Mouse (Mus musculus) MEL-GATA-1-ER (cell line): ENCODE measurements around the gene Fancc.

Experiments used
- DNase-seq: peaks from one replicate; pipeline ENCODE4 v3.0.0-alpha.2; 2012; ENCODE audit warnings: low read depth; ENCODE audit errors: extremely low read depth

Fancc gene

DNA sequence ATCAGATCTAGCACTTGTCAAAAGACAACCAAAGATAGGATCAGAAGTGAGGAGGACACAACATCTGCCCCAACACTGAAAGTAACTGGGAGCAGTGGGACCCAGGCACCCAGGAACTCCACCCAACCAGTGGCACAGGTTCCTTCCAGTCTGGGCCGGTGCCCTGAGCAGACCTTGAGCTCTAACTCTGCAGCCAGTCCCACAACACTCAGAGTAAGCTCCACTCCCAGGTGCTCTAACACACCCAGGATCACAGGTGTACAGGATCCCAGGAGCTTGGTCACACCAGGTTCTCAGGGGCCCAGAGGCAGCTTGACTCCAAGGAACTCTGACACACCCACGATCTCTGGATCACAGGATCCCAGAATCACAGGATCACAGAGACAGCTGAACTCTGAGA is 74.0 kb downstream of the Fancc start:
- no peak for DNase-seq

DNA sequence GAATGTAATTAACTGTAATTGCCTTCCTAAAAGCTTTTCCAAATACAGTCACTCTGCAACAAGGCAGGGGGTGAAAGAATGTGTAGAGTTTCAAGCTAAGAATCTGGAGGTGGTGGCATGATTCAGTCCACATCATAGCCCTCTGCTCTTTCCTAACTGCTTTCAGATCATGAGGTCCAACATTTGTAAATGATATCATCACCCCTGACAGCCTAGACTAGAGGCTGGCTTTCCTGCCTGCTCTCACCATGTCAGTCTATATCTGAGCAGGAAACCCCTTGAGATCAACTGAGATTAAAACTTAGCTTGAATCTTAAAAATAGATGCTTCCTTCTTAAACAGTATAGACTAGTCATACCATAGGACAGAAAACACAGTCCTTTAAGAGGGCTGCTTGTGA is 75.9 kb downstream of the Fancc start:
- no peak for DNase-seq

DNA sequence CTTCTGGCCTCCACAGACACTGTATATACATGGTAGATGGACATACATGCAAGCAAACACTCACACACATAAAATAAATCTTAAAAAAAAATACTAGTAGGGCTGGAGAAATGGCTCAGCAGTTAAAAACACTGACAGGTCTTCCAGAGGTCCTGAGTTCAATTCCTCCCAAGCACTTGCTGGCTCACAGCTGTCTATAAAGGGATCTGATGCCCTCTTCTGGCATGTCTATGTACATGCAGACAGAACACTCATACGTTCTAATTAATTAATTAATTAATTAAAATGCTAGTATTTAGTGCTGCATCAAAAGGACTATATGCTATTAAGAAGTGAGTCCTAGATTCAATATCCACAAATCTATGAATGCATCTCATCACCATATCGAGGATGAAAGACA is 78.9 kb downstream of the Fancc start:
- DNase-seq = no peak

DNA sequence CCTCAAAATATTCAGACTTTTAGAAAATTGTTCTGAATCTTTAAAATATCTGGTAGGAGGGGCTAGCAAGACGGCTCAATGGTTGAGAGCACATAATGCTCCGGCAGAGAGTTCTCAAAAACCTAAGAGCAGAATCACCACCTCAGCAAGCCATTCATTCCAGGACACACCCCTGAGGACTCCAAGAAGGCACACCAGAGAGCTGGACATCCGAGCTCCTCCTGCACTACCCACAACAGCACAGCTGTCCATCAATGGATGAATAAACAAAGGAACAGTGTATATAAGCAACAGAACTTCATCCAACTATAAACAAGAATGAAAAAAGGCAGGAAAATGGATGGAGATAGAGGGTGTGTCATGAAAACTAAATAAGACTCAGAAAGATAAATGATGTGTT is 80.3 kb downstream of the Fancc start:
- no peak for DNase-seq

- DNase-seq = no peak
These were observed 84.4 kb downstream of the Fancc start for GRCm38 (mm10) chr13:63412662-63413061.

DNA sequence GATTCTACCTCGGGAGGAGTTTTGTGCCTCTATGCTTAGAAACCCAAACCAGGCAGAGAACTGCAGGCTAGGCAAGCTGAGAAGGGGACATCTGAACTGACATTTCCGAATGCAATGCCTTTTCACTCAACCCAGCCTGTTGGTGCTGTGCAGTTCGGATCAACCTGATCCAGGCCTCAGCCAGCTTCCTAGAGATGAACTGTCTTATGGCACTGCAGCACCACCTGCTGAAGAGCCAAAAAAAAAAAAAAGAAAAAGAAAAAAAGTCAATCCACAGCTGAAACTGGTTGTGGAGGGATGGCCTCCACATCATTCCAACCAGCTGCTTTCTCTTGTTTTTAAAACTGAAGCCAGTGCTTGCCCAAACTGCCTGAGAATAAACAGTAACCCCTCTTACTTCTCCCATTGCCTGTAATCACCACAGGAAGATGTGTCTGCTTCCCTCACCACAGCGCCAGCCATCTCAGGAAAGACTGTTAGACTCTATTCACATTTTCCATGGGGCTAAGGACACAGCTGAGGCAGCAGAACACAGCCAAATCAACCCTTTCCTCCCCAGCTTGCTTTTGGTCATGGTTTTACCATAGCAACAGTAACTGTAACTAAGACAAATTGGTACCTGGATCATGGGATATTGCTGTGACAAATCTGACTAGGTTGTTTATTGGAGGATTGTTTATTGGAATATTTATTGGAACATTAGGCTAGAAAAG is 85.6 kb downstream of the Fancc start:
- DNase-seq = no peak

DNA sequence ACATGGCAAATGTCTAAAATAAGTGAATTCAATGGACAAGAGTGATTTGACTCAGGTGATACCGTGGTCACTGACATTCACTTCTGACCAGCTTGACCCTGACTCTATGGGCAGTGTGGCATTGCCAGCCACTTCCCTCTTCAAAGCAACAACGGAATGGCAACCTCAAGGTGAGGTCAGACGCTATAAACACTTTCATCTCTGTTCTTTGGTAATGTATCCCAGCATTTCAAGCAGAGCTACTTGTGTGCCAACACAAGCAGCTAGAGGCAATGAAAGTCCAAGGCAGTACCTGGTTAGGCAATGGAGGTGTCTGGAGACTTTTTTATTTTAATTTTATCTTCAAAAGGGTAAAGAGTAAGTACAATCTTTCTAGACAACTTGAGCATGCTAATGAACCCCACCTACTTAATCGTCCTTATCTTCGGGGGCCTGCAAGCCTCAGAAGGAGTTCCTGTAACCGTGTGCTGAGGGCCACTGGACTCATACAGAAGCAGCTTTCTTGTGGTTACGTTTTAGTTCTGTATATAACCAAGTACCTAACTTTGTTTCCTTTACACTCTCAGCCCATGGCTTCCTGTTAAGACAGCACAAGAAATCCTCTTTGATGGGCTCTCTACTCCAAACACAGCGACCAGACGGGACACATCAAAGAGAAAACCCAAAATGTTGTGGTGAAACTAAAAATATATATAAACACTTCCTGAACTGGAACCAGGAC is 86.3 kb downstream of the Fancc start:
- peak; percentile 59 for DNase-seq

DNA sequence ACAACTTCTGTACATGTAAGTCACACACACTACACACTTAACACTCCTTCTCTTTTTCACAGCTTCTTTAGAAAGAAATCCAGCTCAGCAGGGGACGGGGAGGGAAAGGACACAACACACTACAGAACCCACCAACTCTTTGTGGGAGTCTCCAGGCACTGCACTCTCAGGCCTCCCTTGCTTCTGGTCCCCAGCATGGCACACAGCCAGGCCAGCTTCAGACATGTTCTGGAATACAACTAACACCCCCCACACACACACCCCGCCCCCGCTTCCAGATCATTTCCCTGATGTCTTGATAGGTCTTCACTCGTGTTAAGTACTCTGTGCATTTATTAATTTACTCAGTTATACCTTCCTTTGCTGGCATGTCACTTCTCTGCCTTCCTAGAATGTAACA is 91.9 kb downstream of the Fancc start:
- no peak for DNase-seq

- no peak for DNase-seq
These were observed 92.4 kb downstream of the Fancc start for GRCm38 (mm10) chr13:63404657-63405056.

DNA sequence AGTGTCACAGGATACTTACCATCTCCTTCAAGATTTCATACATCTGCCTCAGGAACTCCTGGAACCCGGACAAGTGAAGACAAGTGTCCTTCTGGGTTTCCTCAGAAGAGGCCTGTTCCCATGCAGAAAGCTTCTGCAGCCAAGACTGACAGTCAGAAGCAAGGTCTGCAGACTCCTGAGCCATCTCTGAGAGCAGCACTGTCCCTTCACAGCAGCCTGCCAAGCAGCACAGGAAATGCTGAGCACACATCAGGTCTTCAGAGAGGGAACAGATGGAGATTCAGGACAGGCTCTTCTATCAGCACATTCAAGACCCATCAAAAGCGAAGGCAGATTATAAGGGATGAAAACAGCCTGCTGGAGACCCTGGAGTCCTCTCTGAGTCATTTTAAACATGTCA is 94.3 kb downstream of the Fancc start:
- no peak for DNase-seq

DNA sequence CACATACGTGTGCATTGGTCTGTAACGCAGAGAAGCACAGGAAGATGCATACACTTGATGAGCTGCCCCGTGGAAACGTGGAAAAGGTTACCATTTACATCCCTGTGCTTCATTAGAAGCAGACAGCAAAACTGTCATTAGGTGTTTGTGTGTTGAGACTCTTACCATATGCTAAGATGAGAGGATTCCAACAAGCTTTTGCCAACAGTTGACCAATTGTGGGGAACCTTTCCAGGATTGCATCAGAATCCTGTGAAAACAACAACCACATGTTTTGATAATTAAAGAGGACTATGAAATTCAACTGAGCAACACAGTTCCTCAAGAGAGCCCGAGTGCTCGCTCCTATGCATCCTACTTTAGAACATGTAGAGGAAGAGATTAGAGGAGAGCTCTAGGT is 97.0 kb downstream of the Fancc start:
- no peak for DNase-seq

DNA sequence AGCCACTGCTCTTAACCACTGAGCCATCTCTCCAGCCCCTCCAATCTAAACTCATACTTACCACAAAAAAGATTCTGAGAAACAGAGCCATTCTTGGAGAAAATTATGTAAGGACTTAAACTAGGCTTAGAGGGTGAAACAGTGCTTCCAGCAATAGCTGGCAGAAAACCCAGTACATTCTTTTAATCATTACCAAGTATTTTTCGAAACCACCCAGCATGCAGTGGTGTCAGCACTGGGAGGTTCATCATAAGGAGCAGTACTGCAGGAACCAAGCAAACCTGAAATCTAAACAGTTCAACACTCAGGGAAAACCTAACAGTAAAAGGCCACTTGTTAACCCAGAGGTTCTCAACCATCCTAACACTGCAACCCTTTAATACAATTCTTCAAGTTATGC is 99.7 kb downstream of the Fancc start:
- DNase-seq = no peak

DNA sequence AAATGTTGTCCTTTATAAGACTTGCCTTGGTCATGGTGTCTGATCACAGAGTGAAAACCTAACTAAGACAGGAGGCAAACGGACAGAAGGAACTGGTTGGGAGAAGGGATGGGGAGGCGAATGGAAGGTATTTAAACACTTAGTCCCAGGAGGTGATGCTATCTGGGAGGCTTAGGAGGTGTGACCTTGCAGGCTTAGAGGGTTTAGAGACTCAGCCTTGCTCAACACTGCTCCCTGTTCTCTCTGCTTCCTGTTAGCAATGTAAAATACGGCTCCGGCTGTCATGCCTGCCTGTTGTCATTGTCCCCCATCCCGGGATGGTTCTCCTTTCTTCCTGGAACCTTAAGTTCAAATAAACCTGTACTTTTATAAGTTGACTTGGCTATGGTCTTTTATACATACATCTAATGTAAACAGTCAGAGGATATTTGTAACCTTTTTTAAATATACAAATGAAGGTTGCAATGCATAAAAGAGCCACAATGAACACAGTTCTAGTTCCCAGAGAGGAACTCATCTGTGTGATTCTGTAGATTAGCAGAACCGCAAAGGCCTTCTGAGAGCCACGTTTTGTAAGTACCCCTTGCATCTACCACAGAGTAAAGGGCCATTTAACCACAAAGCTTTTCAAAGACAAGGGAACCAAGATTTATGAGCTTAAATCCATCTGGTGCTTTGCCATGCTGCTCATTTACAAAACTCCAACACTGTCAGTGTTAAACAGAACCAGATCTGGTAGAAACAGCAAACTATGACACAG is 102.6 kb downstream of the Fancc start:
- DNase-seq = no peak

GRCm38 (mm10) chr13:63385234-63385633 is 111.8 kb downstream of the Fancc start:
- no peak for DNase-seq

DNA sequence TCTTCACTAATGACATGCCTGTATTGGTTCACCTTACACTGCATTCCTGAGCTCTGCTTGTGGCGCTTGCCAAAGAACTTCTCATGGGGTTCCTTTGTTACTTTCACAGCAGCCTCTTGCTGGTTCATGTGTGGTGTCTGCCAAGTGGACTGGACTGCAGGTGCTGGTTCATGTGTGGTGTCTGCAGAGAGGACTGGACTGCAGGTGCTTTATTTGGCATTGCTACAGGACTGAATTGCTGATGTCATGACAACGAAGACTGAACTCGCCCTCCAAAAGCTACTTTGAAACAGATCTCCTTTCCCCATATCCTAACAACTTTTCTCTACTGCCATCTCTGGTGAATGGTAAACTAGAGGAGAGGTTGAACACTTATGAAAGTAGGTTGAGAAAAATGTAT is 112.3 kb downstream of the Fancc start:
- DNase-seq = no peak

DNA sequence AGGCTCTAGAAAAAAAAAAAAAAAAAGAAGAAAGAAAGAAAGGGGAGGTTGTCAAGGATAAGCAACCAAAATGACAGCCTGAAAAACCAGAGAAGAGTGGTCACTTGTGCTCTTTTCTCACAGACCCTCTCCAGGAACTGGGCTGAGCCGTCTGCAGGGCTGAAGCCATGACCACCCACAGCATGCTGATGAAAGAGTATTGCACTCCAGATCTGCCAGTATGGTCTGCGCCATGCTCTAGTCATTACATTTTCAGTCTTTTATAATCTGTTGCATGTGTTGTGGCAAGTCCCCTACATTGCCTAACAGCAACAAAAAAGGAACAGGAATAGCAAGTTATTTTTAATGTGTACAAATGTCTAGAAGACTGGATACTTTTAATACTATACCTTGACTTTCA is 114.9 kb downstream of the Fancc start:
- no peak for DNase-seq

DNA sequence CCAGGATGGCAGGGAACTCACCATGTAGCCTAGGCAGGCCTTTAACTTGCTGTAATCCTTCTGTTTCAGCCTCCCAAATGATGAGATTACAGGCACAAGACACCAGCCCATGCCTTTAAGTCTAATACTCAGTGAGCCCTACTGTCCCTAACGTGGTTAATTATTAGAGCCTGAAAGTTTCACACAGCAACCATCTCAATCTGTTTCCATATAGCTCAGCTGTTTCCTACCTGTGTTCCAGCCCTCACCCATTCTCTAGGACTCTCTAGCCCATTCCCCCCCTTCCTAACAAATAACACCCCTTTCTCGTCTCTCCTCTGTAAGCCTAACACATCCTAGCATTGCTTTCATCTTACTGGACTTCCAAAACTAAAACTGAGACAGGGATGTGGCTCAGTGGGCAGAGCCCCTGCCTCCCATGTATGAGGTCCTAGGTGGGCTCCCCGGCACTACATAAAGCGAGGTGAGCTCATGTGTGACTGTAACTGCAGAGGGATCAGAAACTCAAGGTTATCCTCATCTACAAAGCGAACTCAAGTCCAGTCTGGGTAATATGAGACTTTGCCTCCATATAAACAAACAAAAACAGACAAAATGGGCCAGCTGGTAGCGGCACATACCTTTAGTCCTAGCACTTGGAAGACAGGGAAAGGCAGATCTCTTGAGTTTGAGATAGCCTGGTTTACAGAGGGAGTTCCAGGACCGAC is 123.5 kb downstream of the Fancc start:
- DNase-seq = no peak

GRCm38 (mm10) chr13:63361755-63362154 is 135.3 kb downstream of the Fancc start:
- DNase-seq = peak; percentile 40

DNA sequence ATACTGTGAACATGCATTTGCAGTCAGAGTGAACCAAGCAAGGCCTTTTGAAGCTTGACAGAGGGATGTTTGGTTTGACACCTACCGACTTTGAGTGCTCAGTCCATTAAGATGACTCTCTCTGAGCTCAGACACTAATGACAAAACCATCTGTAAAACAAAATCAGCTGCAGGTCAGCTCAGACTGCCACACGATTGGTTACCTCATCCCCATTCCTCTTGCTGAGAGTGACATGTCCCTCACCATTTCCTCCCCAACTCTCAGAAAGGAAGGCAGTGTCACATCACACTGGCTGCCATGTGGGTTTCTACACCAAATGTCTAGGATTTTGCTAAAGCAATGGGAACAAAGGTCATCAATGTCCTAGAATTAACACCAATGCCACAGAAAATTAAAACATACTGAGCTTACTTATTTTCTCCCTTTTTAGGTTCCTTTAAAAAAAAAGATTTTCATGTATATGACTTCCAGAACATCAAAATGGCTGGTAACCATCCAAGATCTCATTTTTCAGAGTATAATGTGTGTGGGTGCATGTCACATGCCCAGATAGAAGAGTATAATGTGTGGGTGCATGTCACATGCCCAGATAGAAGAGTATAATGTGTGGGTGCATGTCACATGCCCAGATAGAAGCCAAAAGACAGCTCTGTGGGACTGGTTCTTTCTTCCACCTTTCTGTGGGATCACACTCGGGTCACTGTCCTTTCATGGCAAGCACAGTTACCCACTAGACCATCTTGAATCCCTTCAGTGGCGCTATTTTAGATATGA is 136.8 kb downstream of the Fancc start:
- DNase-seq = no peak

DNA sequence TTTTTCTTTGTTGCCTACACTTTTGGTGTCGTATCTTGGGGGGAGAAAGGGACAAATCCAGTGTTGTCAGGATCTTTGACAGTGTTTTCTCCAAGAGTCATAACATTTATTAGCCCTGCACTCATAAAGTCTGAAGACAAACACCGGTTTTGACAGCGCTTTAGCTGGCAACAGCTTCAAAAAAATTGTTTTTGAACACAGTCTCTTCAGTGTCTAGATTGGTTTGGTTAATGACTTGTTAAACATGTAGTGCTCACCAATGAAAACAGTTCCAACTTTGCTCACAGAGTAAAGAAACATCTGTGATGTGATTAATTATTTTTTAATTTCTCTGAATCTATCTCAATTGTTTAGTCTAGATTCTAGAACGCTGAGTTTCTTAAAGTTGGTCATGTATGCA is 137.7 kb downstream of the Fancc start:
- no peak for DNase-seq

DNA sequence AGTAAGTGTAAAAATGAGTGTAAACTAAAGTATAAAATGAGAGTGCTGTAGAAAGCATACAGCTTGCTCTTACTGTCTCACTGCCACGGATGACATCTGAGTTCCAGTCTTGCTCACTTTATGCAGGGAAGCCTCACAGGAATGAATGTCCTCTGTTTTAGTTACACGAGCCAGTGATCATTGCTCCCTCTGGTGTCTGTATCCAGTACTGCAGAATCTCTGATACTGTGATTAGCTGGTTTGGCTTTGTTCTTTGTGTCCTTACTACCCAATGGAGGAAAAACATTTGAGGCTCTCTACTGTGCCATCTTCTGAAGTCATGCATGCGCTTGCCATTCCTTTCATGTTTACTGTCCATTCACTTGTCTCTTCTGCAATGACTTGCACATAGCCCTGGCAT is 140.5 kb downstream of the Fancc start:
- DNase-seq = peak; percentile 39
